8 mouse cellular contexts compared by ENCODE assay signal in genomic region chr8:54723976-54724667, GRCm38 (mm10).
DNase-seq lines count a peak whose midpoint lies in the region; ATAC-seq and TF ChIP-seq lines count a peak whose summit lies in the region.

No protein-coding gene starts in this region.

- TF ChIP-seq POLR2A in cortical plate, adult 2 months (IDR thresholded peaks at IDR 0.05; ENCODE audit: extremely low read depth, insufficient read depth, low read length), result peak; percentile 46; the same call in 1 of the 2 replicates

- ATAC-seq in hindbrain, embryonic 16.5 days, result peak; percentile 100

- WGBS in hindbrain, embryonic 16.5 days, result 1% methylated on average over 23 of the region's 23 CpGs

- H3K4me1 ChIP-seq in cortical plate, adult 2 months (ENCODE audit: control insufficient read depth, insufficient read depth, low read length), result no peaks in the 10 kb centered on the region
- H3K4me1 ChIP-seq in hindbrain, embryonic 16.5 days (ENCODE audit: control insufficient read depth, insufficient read depth, low read depth, low read length), result no peaks in the 10 kb centered on the region; the same call in 1 of the 2 replicates

- H3K4me3 ChIP-seq in cortical plate, adult 2 months (ENCODE audit: insufficient read depth, low read length), result peak overlapping the region; percentile 53
- peak overlapping the region; percentile 67 for H3K4me3 ChIP-seq in hindbrain, embryonic 16.5 days (ENCODE audit: low read length)

- peak overlapping the region; percentile 65 for H3K4me2 ChIP-seq in hindbrain, embryonic 16.5 days (ENCODE audit: low read length)

- peak; percentile 94 for DNase-seq in ZHBTc4 (ENCODE audit: low read depth, low spot score)
- peak; percentile 65 to 83 for DNase-seq in gastrocnemius, adult 8-10 months (ENCODE audit: low spot score in 2 of 2)
- DNase-seq in layer of hippocampus, postnatal 36 days, result peak; percentile 93
- peak; percentile 85 for DNase-seq in lung, postnatal 10 days
- peak; percentile 94 for DNase-seq in retina, embryonic 14.5 days (ENCODE audit: low spot score)
- DNase-seq in thymus, postnatal 4 days, result peak; percentile 45

- no peaks in the 10 kb centered on the region for H3K27me3 ChIP-seq in hindbrain, embryonic 16.5 days (replicated peaks; ENCODE audit: control insufficient read depth, insufficient read depth, low read length)

- no peak overlapping the region for H3K27ac ChIP-seq in cortical plate, adult 2 months (ENCODE audit: insufficient read depth, low read length)
- peak overlapping the region; percentile 74 for H3K27ac ChIP-seq in hindbrain, embryonic 16.5 days (ENCODE audit: low read depth, low read length)

- no peaks in the 10 kb centered on the region for H3K9me3 ChIP-seq in hindbrain, embryonic 16.5 days (ENCODE audit: control insufficient read depth, low read length)

- peak overlapping the region; percentile 73 for H3K9ac ChIP-seq in hindbrain, embryonic 16.5 days (ENCODE audit: low read depth, low read length)

- no peaks in the 10 kb centered on the region for H3K36me3 ChIP-seq in hindbrain, embryonic 16.5 days (ENCODE audit: control insufficient read depth, insufficient read depth, low read length)

- no peak for TF ChIP-seq CTCF in cortical plate, adult 2 months (IDR thresholded peaks at IDR 0.05; ENCODE audit: extremely low read depth, insufficient read depth, low read length)
